Mouse (Mus musculus) T-helper 17 cell (primary cell): ENCODE results near the gene Mettl11b.
"Not testable (repeated sequence)": the region's sequence is repeated elsewhere in the genome, so short reads cannot be mapped to it uniquely, and the experiment has no call there.

ENCODE experiments used
- in situ Hi-C, 2 experiments: fragments of 300-600 bp; cut with MboI, MseI; formaldehyde crosslinking; loops; 1 replicate in 1 of 2; 2 replicates in 1 of 2; pipeline ENCODE4 v1.15.1; 2025; ENCODE audit warnings: high pct_unique_total_duplicates in 2 of 2

The Mettl11b gene

DNA sequence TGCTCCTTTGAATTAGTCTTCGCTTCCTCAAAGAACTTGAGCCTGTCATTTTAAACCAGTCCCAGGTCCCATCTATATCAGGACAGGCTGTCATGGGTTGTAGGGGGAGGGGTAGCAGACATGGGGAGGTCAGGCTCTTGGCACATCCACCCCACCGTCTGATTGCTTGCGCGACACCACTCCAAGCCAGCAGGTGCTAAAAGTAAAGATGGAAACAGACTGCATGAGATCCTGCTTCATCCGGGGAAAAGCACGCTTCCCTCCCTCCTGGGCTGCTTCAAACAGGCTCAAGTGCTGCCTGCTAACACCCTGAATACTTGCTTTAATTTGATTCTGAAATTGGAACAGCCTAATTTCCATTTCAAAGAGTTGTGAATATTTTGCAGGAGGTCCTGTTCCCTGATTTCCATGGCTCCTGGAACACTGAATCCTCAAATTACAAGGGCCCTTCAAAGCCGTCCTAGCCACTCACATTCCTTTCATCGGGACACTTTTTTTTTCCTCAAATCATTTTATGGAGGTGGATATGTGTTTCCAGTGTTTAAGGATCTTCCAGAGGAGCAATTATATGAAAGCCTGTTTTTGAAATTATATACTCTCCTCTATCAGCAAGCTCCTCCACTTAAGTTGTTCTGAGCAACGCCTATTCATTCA, at the start of gene Mettl11b:
TSS of gene Mettl11b (minus strand) at position 127 of the 654 bp plus-strand sequence.
- in situ Hi-C loops: no loop called here

DNA sequence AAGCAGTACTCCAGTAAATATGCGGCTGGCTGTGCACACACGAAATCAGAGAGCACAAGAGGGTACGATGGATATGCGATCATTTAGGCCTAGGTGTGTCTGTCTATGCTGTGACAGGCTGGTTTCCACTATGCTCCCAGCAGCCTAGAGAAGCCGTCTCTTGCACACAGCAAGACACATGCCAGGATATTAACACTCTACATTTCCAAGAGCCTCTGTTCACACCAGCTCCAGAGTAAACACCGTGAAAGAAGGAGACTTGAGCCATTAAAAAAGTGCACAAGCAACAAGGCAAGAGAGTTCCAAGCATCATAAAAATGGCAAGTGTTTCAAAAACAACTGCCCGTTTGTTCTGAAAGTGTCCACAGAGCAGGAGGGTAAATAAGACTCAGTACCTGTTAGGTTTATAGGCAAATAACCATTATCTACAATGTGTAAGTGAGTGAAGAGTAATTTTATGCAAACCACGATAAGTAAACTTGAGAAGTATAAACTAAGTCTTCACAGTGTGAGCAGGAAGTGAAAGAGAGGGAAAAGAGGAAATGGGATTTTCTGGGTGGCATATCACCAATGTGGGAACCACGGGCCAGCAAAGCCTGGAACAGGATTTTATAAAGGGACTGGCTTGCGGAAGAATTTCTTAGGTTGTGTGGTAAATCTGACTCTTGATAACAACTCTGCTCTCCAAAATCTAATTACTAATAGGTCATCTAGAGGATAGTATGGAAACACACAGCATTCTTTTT, 32.6 kb upstream of the Mettl11b start:
- in situ Hi-C loops: no loop called here

DNA sequence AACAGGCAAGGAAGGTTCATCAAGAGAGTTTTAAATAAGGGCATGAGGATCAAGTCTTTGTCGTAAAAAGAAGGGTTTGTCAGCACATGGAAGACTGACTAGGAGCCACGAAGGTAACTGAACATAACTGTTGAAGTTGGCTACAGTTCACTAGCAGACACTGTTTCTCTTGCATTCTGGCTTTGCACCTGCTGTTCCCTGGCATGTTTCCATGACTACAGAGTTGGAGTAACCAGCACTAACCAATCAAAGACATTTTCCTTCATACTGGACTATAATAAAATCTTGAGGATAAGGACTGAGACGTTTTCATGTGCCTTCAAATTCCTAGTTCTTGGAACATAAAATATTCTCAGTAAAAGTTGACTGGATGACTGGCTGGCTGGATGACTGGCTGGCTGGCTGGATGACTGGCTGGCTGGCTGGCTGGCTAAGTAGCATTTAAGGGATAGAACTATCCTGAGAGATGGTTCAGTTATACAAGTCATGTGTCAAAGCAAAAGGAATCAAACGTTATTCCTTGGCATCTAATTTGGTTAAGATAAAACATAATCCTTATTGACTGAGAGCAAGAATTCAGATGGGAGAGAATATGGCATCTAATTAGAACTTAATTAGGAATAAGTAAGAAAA, 26.4 kb upstream of the Mettl11b start:
- in situ Hi-C loops: no loop called here

DNA sequence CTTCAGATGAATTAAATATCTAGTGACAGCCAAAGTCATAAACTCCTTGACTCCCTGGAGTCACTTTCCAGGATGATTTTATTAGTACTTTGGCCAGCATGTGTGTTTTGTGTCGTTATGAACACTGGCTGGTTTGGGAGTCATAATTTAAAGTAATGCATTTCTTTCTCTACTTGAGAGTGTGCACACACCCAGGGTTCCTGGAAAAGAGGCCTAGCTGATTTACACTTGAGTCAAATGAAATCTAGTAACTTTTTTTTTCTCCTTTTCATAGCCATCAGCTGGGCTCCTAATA, 12.2 kb upstream of the Mettl11b start:
- in situ Hi-C loops: no loop called here

DNA sequence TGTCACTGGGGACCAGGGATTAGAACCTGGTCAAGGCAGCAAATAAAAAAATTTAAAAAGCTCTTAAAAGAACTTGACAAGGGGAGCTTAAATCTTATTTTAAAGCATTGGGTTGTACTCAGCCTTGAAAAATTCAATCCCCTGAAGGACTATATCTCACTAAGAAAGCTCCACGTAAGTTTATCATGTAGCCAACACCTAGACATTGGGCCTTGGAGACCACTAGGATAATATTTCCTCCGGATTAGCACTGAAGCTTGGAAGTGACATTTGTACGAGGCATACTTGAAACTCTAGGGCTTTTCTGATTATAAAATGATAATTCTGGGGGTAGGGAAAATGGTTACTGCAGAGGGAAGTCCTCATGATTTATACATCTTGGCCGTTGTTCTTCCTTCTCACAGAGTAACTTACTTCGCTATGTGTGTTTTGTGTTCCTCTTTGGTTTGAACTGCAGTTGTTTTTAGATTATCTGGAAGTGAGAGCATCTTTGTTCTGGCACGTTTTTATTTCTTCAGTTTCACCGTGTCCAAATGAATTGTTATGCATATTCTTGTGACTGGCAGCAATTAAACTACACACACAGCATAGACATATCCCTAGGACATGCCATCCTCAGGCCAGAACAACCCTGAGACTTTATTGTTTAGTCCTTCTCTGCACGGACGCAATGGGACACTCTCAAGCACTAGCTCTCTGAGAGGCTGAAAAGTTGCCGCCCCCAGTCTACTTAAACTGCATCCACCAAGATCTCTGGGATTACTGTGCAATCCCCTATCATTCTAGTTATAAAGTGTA, 11.6 kb upstream of the Mettl11b start:
- in situ Hi-C loops: no loop called here

DNA sequence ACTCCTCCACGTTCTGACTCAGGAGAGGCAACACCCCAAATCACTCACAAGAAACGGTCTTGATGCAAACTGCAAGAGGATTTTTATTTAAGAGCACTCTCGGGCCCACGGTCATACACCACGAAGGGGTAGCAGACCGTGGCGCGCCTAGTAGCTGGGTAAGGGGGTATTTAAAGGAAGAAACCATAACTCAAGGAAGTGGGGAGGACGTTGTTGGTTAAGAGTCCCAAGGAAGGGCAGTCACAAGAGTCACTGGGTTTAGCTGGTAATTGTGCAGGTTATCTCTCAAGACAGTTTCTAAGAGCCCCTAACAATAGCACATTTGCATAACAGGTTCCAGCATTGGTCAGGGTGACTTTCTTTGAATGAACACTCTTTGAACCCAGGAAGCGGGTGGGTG, 6.1 kb upstream of the Mettl11b start:
- in situ Hi-C loops: not testable (repeated sequence)

DNA sequence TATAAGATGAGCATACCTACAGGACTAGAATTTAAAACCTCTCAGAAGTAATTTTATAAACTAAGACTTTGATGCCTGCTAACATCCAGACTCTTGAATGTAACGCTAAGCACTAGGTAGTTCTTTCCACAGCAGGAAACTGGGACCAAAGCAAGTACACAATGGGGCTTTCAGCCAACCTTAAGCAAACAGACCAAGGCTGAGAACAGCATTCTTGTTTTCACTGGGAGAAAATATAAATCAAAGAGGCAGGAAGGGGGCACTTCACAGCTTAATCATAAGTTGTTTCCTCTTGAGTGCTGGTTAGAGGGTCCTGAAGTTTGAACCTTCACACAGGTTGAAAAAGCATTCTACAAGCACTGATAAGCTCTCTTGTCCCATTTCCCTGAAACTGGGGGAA, 1.1 kb downstream of the Mettl11b start:
- in situ Hi-C loops: no loop called here

DNA sequence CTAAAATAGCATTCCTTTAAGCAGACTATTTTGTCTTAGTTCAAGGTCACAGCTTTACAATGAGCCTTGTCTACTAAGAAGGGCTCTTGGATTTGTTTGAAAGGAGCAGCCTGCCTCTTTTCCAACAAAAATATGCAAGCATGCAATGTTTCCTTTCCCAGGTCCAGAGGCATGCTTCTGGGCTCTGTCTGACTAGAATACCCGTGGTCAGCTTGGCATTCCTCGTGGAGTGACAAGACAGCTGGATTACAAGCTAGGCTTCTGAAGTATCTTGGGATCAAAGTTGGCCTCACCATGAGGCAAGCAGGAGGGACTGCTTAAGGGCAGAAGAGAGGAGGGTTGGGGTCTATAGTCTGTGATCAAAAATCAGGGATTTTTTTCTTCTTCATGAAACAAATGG, 16.4 kb downstream of the Mettl11b start:
- in situ Hi-C loops: no loop called here

DNA sequence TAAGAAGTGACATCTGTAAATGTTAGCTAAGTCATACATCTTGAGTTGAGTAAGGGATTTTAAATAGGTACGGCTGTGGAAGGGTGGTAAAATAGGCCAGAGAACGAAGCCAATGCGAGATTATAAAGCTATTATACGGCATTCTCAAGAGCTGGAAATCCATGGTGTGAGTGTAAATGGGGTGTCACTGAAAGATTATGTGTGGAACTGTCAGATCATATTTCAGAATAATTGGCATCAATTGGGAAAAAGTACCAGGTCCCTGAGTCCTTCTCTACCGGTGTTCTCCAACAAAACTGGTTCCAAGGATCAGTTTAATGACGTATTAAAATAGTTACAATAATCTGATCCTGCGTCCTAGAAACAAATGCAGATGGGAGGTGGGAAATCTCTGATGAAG, 24.5 kb downstream of the Mettl11b start:
- in situ Hi-C loops: no loop called here

DNA sequence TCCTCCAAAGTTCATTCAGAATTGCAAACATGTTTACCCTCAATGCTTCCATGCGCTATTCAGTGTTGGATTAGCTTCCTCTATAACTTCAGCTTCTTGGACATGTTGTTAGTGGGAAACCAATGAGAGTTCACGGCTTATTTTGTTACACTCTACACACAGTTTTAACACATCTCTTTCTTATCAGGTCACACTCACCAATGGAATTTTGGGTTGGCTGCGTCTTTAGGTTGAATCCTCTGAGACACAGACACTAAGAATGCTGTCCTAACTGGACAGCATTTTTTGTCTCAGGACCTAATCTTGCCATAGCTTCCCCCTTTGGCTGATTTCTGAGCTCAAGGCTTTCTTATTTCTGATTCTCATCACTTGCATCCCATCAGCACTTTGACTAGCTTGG, 25.3 kb downstream of the Mettl11b start:
- in situ Hi-C loops: no loop called here

DNA sequence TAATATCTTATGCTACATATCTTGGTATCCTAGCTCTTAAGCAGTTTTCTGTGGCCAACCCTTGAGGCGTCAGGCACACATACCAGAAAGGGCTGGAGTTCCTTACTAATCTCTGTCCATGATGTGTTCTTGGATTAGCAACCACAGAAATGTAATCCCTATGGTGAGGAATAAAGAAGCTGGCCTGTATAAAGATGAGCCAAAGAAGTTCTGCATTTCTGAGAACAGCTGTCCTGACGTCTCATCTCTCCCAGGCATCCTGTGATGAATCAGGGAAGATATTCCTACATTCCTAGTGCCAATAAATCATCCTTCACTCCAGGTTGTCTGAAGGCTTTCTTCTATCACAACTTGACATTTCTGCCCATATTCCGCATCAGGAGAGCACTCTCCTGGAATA, 33.2 kb downstream of the Mettl11b start:
- in situ Hi-C loops: no loop called here

DNA sequence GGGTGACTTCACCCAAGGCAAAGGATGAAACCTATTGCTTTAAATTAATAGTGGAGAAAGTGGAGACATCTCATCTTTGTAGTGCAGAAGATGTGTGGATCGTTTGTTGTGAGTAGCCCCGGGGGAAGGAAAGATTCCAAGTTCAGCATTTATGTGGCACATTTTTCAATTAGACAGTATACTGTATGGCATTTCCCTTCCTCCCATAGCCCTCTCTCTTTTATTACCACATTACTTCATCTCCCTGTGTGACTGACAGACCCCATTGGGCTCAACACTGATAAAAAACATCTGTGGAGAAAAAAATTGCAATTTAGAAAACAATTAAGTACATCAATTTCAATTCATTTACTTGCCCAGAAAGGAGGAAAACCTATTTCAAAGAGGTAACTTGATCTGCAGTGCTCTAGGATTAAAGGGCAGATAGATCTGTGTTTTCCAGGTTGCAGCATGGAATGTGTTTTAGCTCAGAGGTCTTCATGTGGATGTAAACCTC, 42.0 kb downstream of the Mettl11b start:
- in situ Hi-C loops: no loop called here

DNA sequence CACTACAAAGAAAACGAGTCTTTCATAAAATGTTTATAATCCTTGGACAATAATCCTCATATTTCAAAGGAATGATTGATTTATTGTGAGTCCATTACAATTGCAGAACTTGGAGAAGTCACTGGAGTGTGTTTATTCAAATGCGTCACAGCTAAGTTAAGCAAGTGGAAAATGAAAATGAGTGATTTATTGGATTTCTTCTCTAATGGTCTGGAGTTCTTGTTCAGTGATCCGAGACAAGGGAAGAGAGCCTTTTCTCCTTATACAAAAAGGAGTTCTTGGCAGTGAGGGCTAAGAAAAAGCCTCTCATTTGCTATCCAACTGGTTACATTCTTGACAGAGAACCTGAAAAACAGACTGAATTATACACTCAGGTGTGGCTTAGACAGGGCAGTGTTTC, 42.9 kb downstream of the Mettl11b start:
- in situ Hi-C loops: no loop called here

DNA sequence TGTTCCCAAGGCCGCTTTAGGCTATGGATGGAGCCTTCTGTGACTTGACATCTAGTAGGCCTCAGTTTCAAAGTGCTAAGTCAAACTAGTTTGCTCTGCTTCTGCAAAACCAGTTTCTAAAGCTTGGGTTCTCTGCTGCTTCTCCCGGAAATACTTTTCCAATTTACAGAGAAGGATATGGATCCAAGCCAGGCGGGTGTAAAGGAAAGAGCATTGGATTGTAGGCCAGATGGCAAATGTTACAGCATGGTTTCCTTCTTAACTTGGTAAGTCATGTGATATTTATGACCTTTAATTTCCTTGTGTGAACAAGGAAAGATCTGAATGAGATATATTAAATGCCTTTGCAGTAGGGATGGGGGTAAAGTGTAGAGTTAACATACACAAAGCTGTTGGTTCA, 52.2 kb downstream of the Mettl11b start:
- in situ Hi-C loops: no loop called here

DNA sequence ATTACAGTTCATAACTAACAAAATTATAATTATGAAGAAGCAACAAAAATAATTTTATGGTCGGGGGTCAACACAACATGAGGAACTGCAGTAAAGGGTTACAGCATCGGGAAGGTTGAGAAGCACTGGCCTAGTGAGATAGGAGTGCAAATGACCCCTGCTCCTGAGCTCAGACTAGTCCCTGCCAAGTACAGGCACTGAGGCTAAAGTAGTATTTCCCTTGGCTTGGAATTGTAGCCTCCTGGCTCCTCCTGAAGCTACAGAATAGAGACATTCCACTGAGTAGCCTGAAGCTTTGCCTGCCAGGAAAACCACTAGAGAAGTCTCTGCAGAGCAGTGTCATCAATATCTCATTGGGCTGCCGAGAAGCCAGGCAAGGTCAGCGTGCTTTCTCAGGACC, 53.7 kb downstream of the Mettl11b start:
- in situ Hi-C loops: no loop called here

DNA sequence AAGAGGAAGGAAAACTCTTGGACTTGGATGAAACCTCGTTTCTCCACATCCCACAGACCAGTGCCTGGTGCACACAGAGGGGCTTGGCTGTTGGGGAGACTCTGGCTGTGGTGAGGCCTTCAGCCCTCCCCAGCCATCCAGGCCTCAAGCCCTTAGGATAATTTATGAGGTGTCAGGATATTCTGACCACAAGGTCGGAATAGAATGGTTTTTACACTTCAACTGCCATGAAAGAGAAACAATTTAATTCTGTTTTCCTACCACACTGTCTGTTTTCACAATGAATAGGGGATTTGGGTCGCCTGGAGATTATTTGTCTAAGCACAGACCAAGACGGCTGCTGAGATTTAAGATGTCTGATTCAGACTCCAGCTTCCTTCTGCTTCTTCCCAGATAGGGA, 54.3 kb downstream of the Mettl11b start:
- in situ Hi-C loops: no loop called here

DNA sequence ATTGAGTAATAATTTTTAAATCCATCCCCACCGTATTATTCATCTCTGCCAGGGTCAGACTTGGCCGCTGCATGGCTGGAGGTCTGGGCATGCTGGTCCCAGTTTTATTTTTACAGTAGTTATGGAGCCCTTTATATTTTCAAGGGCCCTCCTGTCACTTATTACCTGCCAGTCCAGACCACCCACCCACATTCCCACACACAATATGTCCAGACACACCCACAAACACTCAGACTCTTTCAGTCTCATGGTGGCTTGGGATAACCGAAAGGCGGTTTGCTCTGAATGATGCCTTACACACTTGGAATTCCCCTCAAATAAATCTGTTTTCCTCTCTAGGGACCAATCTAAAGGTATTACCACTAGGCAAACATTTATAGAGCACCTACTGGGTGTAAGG, 55.1 kb downstream of the Mettl11b start:
- in situ Hi-C loops: no loop called here

DNA sequence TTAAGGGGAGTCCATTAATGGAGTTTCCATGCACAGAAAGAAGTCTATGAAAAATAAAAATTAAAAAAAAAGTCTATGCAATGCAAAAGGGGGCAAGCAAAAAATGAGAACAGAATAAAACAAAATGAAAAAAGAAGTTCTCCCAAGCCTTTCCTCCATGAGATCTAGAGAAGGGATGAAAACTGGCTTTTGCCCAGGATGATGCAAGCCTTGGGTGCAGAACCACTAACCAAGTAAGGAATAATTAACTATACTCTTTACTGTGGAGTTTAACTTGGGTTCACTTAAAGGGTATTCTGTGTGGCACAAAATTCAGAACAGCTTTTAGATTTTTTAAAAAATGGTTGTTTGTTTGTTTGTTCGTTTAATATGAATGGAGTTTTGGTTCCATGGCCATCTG, 62.6 kb downstream of the Mettl11b start:
- in situ Hi-C loops: no loop called here

DNA sequence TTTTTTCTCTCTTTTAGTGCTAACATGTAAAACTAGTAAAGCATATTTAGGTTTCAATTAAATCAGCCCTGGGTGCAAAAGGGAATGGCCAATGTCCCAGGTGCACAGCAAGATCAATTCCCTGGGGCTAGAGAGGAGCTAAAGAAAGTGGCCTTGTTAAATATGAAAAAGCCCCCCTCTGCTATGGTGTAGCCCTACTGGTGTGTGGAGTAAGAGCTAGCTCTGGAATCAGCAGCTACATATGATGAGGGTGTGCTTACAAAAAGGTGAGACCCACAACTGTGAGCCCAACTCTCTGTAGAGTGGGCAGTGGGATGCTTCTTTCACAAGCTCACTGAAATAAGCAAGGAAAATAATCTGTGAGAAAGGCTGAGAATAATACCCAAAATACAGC, 66.5 kb downstream of the Mettl11b start:
- in situ Hi-C loops: no loop called here

DNA sequence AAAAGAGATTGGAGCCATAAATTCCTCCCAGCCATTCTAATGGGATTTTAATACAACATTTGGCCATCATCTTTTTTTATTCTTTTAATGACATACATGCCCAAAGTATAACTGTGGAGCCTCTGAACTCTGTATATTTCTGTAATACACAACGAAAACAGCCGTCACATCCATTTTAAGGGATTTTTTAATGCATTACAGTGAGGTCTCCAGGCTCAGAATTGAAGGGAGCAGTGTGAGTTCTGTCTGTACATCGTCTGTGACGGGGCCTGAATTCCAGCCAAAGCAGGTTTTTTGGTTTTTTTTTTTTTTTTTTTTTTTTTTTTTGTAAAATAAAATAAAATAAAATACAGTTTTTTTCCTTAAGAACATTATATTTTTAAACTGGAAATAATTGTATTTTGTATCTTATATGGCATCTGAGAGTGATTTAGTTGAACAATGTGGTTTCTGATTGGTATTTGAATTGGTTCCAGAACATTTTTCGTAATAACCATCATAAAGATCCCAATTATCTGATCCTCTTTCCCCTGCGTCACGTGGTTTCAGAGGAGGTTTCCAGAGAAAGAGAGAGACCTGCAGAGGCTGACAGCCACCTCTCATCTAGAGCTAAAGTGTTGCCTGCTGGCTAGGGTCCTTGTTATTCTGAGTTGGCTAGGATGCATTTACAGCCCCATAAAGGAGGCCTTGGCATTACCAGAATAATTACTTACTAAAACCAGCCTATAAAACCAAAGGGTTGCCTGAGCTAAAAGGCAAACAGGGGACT, 67.1 kb downstream of the Mettl11b start:
- in situ Hi-C loops: no loop called here

DNA sequence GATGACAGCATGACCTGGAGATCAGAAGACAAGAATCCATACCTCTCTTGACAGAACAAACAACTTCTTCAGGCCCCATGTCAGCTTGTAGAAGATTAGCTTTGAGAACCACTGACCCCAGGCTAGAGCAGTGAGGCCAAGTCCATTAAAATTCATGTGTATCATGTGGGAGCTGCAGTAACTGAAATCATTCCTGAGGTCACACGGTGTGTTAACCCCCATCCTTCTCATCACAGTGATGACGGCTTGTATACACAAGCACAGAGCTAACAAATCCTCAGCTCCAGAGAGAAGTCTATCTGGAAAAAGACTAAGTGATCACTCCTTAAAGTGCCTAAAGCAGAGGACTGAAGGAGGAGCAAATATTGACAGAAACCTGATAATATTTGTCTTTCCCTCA, 68.0 kb downstream of the Mettl11b start:
- in situ Hi-C loops: no loop called here

DNA sequence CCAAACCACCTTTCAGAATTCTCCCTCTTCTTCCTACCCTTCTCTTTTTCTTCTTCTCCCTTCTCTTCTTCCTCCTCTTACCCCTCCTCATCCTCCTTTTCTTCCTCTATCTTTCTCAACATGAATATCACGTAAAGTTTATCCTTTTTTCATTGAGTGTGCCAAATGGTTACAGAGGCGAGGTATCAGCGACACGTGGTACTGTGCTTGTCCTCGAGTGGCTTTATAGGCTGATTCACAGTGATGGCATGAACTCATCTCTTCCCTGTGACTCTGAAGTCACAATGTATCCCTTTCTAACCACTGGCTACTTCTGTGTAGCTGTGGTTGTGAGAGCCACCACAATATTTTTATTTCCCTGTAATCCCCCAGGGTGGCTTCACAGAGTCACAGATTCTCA, 68.6 kb downstream of the Mettl11b start:
- in situ Hi-C loops: no loop called here
